Mouse (Mus musculus) central nervous system, embryonic 18 days (tissue): ENCODE data around the gene Zbtb18. TPM values are rescaled to one million over a fixed set of nuclear protein-coding genes. Genes with fewer than 3 reads are reported as not detected.

Experiments
- polyA plus RNA-seq: library from polyadenylated mRNA; depleted of rRNA; stranded (reverse); fragments of >200 nt; gene quantifications from 2 replicates; pipeline ENCODE4 v1.2.3, GENCODE M21; 2012; rRNA removed

The Zbtb18 gene
- 88.1 and 131 TPM in 2 replicates for polyA plus RNA-seq

GRCm38 (mm10) chr1:177442196-177442808 is at the start of gene Zbtb18:
Gene Zbtb18 (plus strand): TSS chr1:177442351.

Other genes with a start within 250 kb of the Zbtb18 start
- gene Akt3, start 184.1 kb upstream of the Zbtb18 start, polyA plus RNA-seq: 43.3 and 48.6 TPM in 2 replicates